Mouse (Mus musculus): ENCODE results near the gene Rbfox1. TPM values are rescaled to one million over a fixed set of nuclear protein-coding genes. Genes with fewer than 3 reads are reported as not detected.
A peak's percentile ranks its signal among the peaks of the same experiment; 100 is the strongest.

Gene Rbfox1
- polyA plus RNA-seq, 1 experiment from 2014 or later: 75.8 TPM

GRCm38 (mm10) chr16:6914531-6914930 lies 1029.4 kb downstream of the Rbfox1 start:
- ATAC-seq: no peak
- Histone ChIP-seq H3K36me3 (ENCODE audit: control insufficient read depth, insufficient read depth, low read length) (no peaks in the 10 kb centered on the region), H3K9me3 (replicated peaks; ENCODE audit: control insufficient read depth, low read length) (no peaks in the 10 kb centered on the region), H3K4me1 (ENCODE audit: control insufficient read depth, insufficient read depth, low read length) (no peaks in the 10 kb centered on the region; the same call in 1 of the 2 replicates), H3K4me2 (ENCODE audit: low read length) (no peak overlapping the region), H3K9ac (ENCODE audit: low read length) (no peak overlapping the region), H3K27ac (ENCODE audit: low read depth, low read length) (no peak overlapping the region), H3K27me3 (replicated peaks; ENCODE audit: control insufficient read depth, insufficient read depth, low read length) (no peaks in the 10 kb centered on the region), H3K4me3 (ENCODE audit: low read depth, low read length) (no peak overlapping the region)
- DNase-seq (ENCODE audit: low spot score): peak; percentile 60
- WGBS: 54% methylated on average over 4 of the region's 4 CpGs

DNA sequence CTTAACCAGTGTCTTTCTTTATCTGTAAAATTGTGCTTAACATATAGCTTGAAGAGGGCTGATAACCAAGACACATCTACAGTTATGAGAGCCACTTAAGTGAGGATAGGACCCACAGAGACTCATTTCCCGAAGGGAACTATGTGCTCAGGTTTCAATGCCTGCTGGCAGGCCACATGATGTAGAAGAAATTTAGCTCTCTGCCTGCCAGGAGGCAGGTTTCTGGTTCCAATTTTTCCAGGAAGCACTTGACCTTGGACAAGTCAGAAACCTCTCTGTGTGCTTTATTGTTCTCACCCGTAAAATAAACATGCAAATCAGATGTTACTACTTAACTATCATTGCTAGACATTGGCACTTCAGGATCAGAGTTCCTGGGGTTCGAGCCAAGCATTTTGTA lies 1033.5 kb downstream of the Rbfox1 start:
- Histone ChIP-seq H3K9me3 (replicated peaks; ENCODE audit: control insufficient read depth, low read length) (no peaks in the 10 kb centered on the region), H3K27me3 (replicated peaks; ENCODE audit: control insufficient read depth, insufficient read depth, low read length) (no peaks in the 10 kb centered on the region), H3K27ac (ENCODE audit: low read depth, low read length) (no peak overlapping the region), H3K4me3 (ENCODE audit: low read depth, low read length) (no peak overlapping the region), H3K9ac (ENCODE audit: low read length) (no peak overlapping the region), H3K36me3 (ENCODE audit: control insufficient read depth, insufficient read depth, low read length) (no peaks in the 10 kb centered on the region), H3K4me1 (ENCODE audit: control insufficient read depth, insufficient read depth, low read length) (no peaks in the 10 kb centered on the region; the same call in 1 of the 2 replicates), H3K4me2 (ENCODE audit: low read length) (no peak overlapping the region)
- ATAC-seq (no peak), DNase-seq (ENCODE audit: low spot score) (no peak)
- WGBS: 68% methylated on average over 3 of the region's 3 CpGs

DNA sequence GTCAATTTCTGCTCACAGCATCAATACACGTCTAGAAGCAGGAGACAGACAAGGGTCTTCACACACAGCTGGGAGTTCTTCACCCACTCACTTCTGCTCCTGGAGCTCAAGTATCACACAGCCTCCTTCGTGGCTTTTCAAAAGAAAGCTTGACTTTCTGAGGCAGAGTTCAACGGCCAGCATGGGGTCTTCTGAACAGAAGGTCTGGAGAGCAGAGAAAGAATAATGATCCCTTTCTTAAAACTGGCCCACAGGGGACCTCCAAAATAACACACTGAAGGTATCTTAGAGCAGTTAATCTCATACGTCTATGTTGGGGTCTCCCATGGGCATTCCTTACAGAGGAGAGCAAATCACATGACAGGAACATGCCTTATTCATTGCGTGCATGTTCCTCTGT lies 1034.5 kb downstream of the Rbfox1 start:
- no peak for DNase-seq (ENCODE audit: low spot score)
- Histone ChIP-seq H3K4me1 (ENCODE audit: control insufficient read depth, insufficient read depth, low read length) (no peaks in the 10 kb centered on the region; the same call in 1 of the 2 replicates), H3K9ac (ENCODE audit: low read length) (no peak overlapping the region), H3K4me2 (ENCODE audit: low read length) (no peak overlapping the region), H3K27me3 (replicated peaks; ENCODE audit: control insufficient read depth, insufficient read depth, low read length) (no peaks in the 10 kb centered on the region), H3K4me3 (ENCODE audit: low read depth, low read length) (no peak overlapping the region), H3K9me3 (replicated peaks; ENCODE audit: control insufficient read depth, low read length) (no peaks in the 10 kb centered on the region), H3K36me3 (ENCODE audit: control insufficient read depth, insufficient read depth, low read length) (no peaks in the 10 kb centered on the region), H3K27ac (ENCODE audit: low read depth, low read length) (no peak overlapping the region)
- ATAC-seq: no peak
- WGBS: 34% methylated on average over 5 of the region's 5 CpGs

DNA sequence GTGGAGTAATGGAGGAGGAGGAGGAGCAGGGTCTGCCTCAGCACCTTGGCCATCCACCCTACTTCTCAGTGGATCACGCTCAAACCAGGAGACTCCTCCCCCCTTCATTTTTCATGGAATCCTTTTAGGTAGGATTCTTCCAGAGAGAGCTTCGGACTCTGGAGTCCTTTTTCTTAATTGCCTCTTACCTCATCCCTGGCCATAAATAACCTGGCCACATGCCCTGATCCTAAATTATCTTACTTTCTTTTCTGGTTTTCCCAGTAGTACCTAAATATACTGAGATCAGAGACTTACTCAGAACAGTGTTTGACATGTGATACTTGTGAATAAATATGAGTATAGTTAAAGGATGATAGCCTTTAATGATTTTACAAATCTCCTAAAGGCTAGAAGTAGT lies 1042.5 kb downstream of the Rbfox1 start:
- Histone ChIP-seq H3K4me2 (ENCODE audit: low read length) (no peak overlapping the region), H3K9ac (ENCODE audit: low read length) (no peak overlapping the region), H3K27ac (ENCODE audit: low read depth, low read length) (no peak overlapping the region), H3K4me1 (ENCODE audit: control insufficient read depth, insufficient read depth, low read length) (no peaks in the 10 kb centered on the region), H3K9me3 (replicated peaks; ENCODE audit: control insufficient read depth, low read length) (no peaks in the 10 kb centered on the region), H3K36me3 (ENCODE audit: control insufficient read depth, insufficient read depth, low read length) (no peaks in the 10 kb centered on the region), H3K27me3 (replicated peaks; ENCODE audit: control insufficient read depth, insufficient read depth, low read length) (no peaks in the 10 kb centered on the region), H3K4me3 (ENCODE audit: low read depth, low read length) (no peak overlapping the region)
- DNase-seq (ENCODE audit: low spot score): no peak
- no peak for ATAC-seq
- WGBS: 76% methylated on average over 2 of the region's 2 CpGs

DNA sequence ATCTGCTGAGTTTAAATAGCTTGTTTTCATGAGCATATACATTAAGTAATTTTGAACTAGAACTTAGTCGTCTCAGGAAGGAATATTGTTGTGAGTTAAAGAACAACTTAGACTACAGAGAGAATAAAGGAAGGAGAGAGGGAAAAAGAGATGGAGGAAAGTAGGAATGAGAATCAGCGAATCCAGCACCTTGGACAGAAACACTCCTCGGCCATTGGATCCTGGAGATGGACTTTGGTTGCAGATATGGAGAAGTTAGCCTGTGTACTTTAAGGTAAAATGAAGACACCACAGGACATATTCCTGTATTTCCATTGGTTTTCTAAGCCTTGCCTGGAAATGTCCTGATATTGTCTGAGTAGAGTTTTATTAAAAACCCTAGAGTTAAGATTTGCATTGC lies 1045.6 kb downstream of the Rbfox1 start:
- Histone ChIP-seq H3K9ac (ENCODE audit: low read length) (no peak overlapping the region), H3K4me2 (ENCODE audit: low read length) (no peak overlapping the region), H3K27ac (ENCODE audit: low read depth, low read length) (no peak overlapping the region), H3K36me3 (ENCODE audit: control insufficient read depth, insufficient read depth, low read length) (no peaks in the 10 kb centered on the region), H3K4me3 (ENCODE audit: low read depth, low read length) (no peak overlapping the region), H3K4me1 (ENCODE audit: control insufficient read depth, insufficient read depth, low read length) (no peaks in the 10 kb centered on the region), H3K27me3 (replicated peaks; ENCODE audit: control insufficient read depth, insufficient read depth, low read length) (no peaks in the 10 kb centered on the region), H3K9me3 (replicated peaks; ENCODE audit: control insufficient read depth, low read length) (no peaks in the 10 kb centered on the region)
- DNase-seq (ENCODE audit: low spot score) (no peak), ATAC-seq (no peak)
- 69% methylated on average over 3 of the region's 3 CpGs for WGBS

DNA sequence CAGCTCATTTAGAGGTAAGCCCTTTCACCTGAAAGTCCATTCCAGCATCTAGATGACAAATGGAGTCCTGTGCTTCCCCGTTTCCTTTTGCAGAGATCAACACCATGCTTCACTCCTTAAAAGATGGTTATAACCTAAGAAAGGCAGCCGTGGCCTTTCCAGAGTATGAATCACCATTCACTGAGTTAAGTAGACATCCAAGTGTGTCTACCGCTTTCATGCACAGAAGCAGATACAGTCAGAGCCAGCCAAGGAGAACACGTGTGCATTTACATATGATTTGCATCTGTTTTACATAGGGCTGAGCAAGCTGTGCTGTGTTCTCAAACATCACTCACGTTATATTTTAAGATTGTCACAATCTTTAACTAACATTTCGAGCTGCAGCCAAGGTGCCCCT lies 1061.0 kb downstream of the Rbfox1 start:
- peak; percentile 73 for DNase-seq (ENCODE audit: low spot score)
- Histone ChIP-seq H3K9ac (ENCODE audit: low read length) (no peak overlapping the region), H3K4me2 (ENCODE audit: low read length) (no peak overlapping the region), H3K27me3 (replicated peaks; ENCODE audit: control insufficient read depth, insufficient read depth, low read length) (peaks cover 6% of the 10 kb centered on the region; the same call in 1 of the 2 replicates), H3K9me3 (replicated peaks; ENCODE audit: control insufficient read depth, low read length) (no peaks in the 10 kb centered on the region), H3K27ac (ENCODE audit: low read depth, low read length) (no peak overlapping the region), H3K4me1 (ENCODE audit: control insufficient read depth, insufficient read depth, low read length) (0 out of 2 replicates have a peak, but pooled peaks cover 3% of the 10 kb centered on the region), H3K36me3 (ENCODE audit: control insufficient read depth, insufficient read depth, low read length) (no peaks in the 10 kb centered on the region), H3K4me3 (ENCODE audit: low read depth, low read length) (no peak overlapping the region)
- 50% methylated on average over 6 of the region's 6 CpGs for WGBS
- peak; percentile 85 for ATAC-seq

- Histone ChIP-seq H3K9me3 (replicated peaks; ENCODE audit: control insufficient read depth, low read length) (no peaks in the 10 kb centered on the region), H3K27ac (ENCODE audit: low read depth, low read length) (no peak overlapping the region), H3K4me2 (ENCODE audit: low read length) (no peak overlapping the region), H3K27me3 (replicated peaks; ENCODE audit: control insufficient read depth, insufficient read depth, low read length) (peaks cover 22% of the 10 kb centered on the region; the same call in 1 of the 2 replicates), H3K36me3 (ENCODE audit: control insufficient read depth, insufficient read depth, low read length) (no peaks in the 10 kb centered on the region), H3K4me1 (ENCODE audit: control insufficient read depth, insufficient read depth, low read length) (0 out of 2 replicates have a peak, but pooled peaks cover 3% of the 10 kb centered on the region), H3K4me3 (ENCODE audit: low read depth, low read length) (no peak overlapping the region), H3K9ac (ENCODE audit: low read length) (no peak overlapping the region)
- DNase-seq (ENCODE audit: low spot score) (no peak), ATAC-seq (no peak)
- WGBS: 87% methylated on average over 2 of the region's 2 CpGs
Measured at GRCm38 (mm10) chr16:6949666-6950065, 1064.5 kb downstream of the Rbfox1 start.

DNA sequence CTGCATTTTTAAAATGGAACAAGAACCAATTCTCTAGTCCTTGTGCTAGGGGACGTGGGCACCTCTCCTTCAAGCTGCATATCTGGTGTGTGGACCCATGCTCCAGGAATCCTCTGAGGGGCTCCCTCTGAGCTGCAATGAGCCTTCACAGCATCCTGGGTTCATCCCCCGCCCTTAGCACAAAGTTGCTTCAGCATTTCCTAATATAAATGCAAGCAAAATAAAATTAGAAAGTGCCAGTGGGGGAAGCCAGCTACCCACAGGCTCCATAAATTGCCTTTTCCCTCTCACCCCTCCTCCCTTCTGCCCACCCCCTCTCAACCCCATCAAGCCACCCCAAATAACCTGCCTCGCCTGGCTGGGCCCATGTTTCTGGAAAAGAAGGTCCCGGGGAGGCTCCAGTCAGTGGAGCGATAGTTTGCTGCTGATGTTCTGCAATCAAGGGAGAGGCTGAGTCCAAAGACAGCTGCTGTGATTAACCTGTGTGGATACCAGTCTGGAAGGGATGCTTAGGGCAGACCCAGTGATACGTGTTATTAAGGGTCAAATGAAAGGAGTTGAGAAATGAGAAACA lies 1070.0 kb downstream of the Rbfox1 start:
- Histone ChIP-seq H3K9ac (ENCODE audit: low read length) (no peak overlapping the region), H3K4me2 (ENCODE audit: low read length) (no peak overlapping the region), H3K4me3 (ENCODE audit: low read depth, low read length) (no peak overlapping the region), H3K27me3 (replicated peaks; ENCODE audit: control insufficient read depth, insufficient read depth, low read length) (peaks cover 54% of the 10 kb centered on the region), H3K9me3 (replicated peaks; ENCODE audit: control insufficient read depth, low read length) (no peaks in the 10 kb centered on the region), H3K36me3 (ENCODE audit: control insufficient read depth, insufficient read depth, low read length) (no peaks in the 10 kb centered on the region), H3K27ac (ENCODE audit: low read depth, low read length) (no peak overlapping the region), H3K4me1 (ENCODE audit: control insufficient read depth, insufficient read depth, low read length) (no peaks in the 10 kb centered on the region)
- ATAC-seq (no peak), DNase-seq (ENCODE audit: low spot score) (no peak)
- WGBS: 90% methylated on average over 6 of the region's 6 CpGs

DNA sequence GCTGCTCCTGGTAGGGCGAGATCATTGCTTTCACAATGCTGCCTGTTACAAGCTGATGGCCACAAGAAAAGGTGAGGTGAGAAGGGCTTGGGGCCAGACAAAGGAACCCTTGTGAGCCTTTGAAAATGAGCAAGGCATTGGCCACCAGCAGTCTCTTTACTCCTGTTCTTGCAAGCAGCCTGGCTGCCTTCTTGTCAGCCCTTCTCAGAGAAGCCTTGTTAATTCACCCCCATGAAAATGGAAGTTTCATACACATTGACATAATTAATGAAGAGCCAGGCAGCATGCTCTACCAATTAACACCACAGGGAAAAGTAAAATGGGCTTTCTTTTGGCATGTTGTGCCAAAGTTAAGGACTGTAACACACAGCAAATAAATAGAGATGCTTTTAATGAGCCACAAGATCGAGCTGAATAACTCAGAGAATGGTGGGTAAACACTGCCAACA lies 1076.8 kb downstream of the Rbfox1 start:
- WGBS: 4% methylated on average over 2 of the region's 2 CpGs
- H3K27me3 ChIP-seq (replicated peaks; ENCODE audit: control insufficient read depth, insufficient read depth, low read length): peaks cover 52% of the 10 kb centered on the region
- H3K27ac ChIP-seq (ENCODE audit: low read depth, low read length): no peak overlapping the region
- no peaks in the 10 kb centered on the region for H3K9me3 ChIP-seq (replicated peaks; ENCODE audit: control insufficient read depth, low read length)
- no peaks in the 10 kb centered on the region for H3K36me3 ChIP-seq (ENCODE audit: control insufficient read depth, insufficient read depth, low read length)
- H3K4me1 ChIP-seq (ENCODE audit: control insufficient read depth, insufficient read depth, low read length): peaks cover 28% of the 10 kb centered on the region
- no peak overlapping the region for H3K4me2 ChIP-seq (ENCODE audit: low read length)
- DNase-seq (ENCODE audit: low spot score) (peak; percentile 93), ATAC-seq (peak; percentile 89)
- H3K9ac ChIP-seq (ENCODE audit: low read length): no peak overlapping the region
- no peak overlapping the region for H3K4me3 ChIP-seq (ENCODE audit: low read depth, low read length)
